ENCODE assay signal across 8 mouse cellular contexts in genomic region chr17:13683411-13684174, GRCm38 (mm10).
A peak's percentile ranks its signal among the peaks of the same experiment; 100 is the strongest.
DNase-seq lines count a peak whose midpoint lies in the region; ATAC-seq and TF ChIP-seq lines count a peak whose summit lies in the region.

No protein-coding gene starts in this region.

- peak; percentile 63 for DNase-seq in T-cell, adult 2 months (ENCODE audit: low spot score)
- DNase-seq in embryonic facial prominence, embryonic 10.5 days (ENCODE audit: low spot score): peak; percentile 72
- DNase-seq in lung, postnatal 36 days: peak; percentile 97
- no peak for DNase-seq in cerebellum, adult 11-12 months
- DNase-seq in cerebellum, adult 8-10 months: no peak

- TF ChIP-seq POLR2A in small intestine, adult 2 months (IDR thresholded peaks at IDR 0.05; ENCODE audit: low read depth, low read length): peak; percentile 48; the same call in 1 of the 2 replicates

- no peaks in the 10 kb centered on the region for H3K9me3 ChIP-seq in embryonic facial prominence, embryonic 10.5 days
- no peaks in the 10 kb centered on the region for H3K9me3 ChIP-seq in heart, embryonic 13.5 days
- H3K9me3 ChIP-seq in kidney, embryonic 16.5 days (ENCODE audit: low read length): no peaks in the 10 kb centered on the region

- peak; percentile 68 for ATAC-seq in heart, embryonic 13.5 days (ENCODE audit: extremely low read depth, insufficient number of reproducible peaks, low FRiP score, low TSS enrichment)
- ATAC-seq in kidney, embryonic 16.5 days (ENCODE audit: low FRiP score, low TSS enrichment): peak; percentile 84

- peak overlapping the region; percentile 87 for H3K27ac ChIP-seq in embryonic facial prominence, embryonic 10.5 days (replicated peaks)
- H3K27ac ChIP-seq in heart, embryonic 13.5 days (replicated peaks): peak overlapping the region; percentile 95
- peak overlapping the region; percentile 86 for H3K27ac ChIP-seq in kidney, embryonic 16.5 days (ENCODE audit: low read length)
- peak overlapping the region; percentile 90 for H3K27ac ChIP-seq in small intestine, adult 2 months (ENCODE audit: insufficient read depth, low read depth, low read length)

- peak overlapping the region; percentile 81 for H3K9ac ChIP-seq in heart, embryonic 13.5 days
- H3K9ac ChIP-seq in kidney, embryonic 16.5 days (replicated peaks; ENCODE audit: low read length): peak overlapping the region; percentile 50

- H3K4me1 ChIP-seq in embryonic facial prominence, embryonic 10.5 days: peaks cover 36% of the 10 kb centered on the region
- peaks cover 50% of the 10 kb centered on the region for H3K4me1 ChIP-seq in heart, embryonic 13.5 days
- peaks cover 6% of the 10 kb centered on the region; the same call in 1 of the 2 replicates for H3K4me1 ChIP-seq in kidney, embryonic 16.5 days (ENCODE audit: insufficient read depth, low read length)
- H3K4me1 ChIP-seq in small intestine, adult 2 months (ENCODE audit: control insufficient read depth, insufficient read depth, insufficient read length, low read length): peaks cover 21% of the 10 kb centered on the region

- 7% methylated on average over 15 of the region's 15 CpGs for WGBS in embryonic facial prominence, embryonic 10.5 days
- WGBS in heart, embryonic 13.5 days: 22% methylated on average over 15 of the region's 15 CpGs
- 21% methylated on average over 15 of the region's 15 CpGs for WGBS in kidney, embryonic 16.5 days
- 38% methylated on average over 15 of the region's 15 CpGs for WGBS in small intestine, adult 2 months

- peaks cover 4% of the 10 kb centered on the region; the same call in 1 of the 2 replicates for H3K27me3 ChIP-seq in embryonic facial prominence, embryonic 10.5 days (replicated peaks; ENCODE audit: low read depth, poor library complexity, severe bottlenecking)
- H3K27me3 ChIP-seq in heart, embryonic 13.5 days (replicated peaks): no peaks in the 10 kb centered on the region
- no peaks in the 10 kb centered on the region for H3K27me3 ChIP-seq in kidney, embryonic 16.5 days (ENCODE audit: insufficient read depth, low read length)
- no peaks in the 10 kb centered on the region for H3K27me3 ChIP-seq in small intestine, adult 2 months (ENCODE audit: control insufficient read depth, insufficient read depth, low read length)

- TF ChIP-seq CTCF in small intestine, adult 2 months (IDR thresholded peaks at IDR 0.05; ENCODE audit: extremely low read depth, insufficient read length, insufficient replicate concordance, low read depth, low read length): peak; percentile 19; the same call in 1 of the 2 replicates

- no peaks in the 10 kb centered on the region for H3K36me3 ChIP-seq in embryonic facial prominence, embryonic 10.5 days (replicated peaks)
- no peaks in the 10 kb centered on the region for H3K36me3 ChIP-seq in heart, embryonic 13.5 days
- no peaks in the 10 kb centered on the region for H3K36me3 ChIP-seq in kidney, embryonic 16.5 days (ENCODE audit: insufficient read depth, low read length)
- no peaks in the 10 kb centered on the region for H3K36me3 ChIP-seq in small intestine, adult 2 months (ENCODE audit: control insufficient read depth, insufficient read depth, low read length)

- H3K4me2 ChIP-seq in heart, embryonic 13.5 days: peak overlapping the region; percentile 65
- H3K4me2 ChIP-seq in kidney, embryonic 16.5 days (replicated peaks; ENCODE audit: low read depth, low read length): peak overlapping the region; percentile 39

- peak overlapping the region; percentile 47 for H3K4me3 ChIP-seq in embryonic facial prominence, embryonic 10.5 days
- peak overlapping the region; percentile 50 for H3K4me3 ChIP-seq in heart, embryonic 13.5 days
- peak overlapping the region; percentile 34 for H3K4me3 ChIP-seq in kidney, embryonic 16.5 days (ENCODE audit: low read length)
- H3K4me3 ChIP-seq in small intestine, adult 2 months (ENCODE audit: low read depth, low read length): peak overlapping the region; percentile 52

Comparison
In these comparisons a context has a peak if more than half of its experiments do, and no peak if none do; other contexts are left out.
1. DNase-seq: peak in T-cell, adult 2 months (single experiment), embryonic facial prominence, embryonic 10.5 days (single experiment) and lung, postnatal 36 days (single experiment); none in cerebellum, adult 11-12 months (single experiment) and cerebellum, adult 8-10 months (single experiment).
2. Peak in every context shown above with its lines, with median percentiles within 50 percentile points of each other: H3K27ac ChIP-seq and H3K4me3 ChIP-seq.